Mouse (Mus musculus) limb, embryonic 11.5 days (tissue): ENCODE data around the gene Il10rb. TPM values are rescaled to one million over a fixed set of nuclear protein-coding genes. Genes with fewer than 3 reads are reported as not detected.

Experiments used
- ATAC-seq: fragments of 200-750 bp; cut with Nextera tagmentation; 2 replicates; pipeline ENCODE4 v1.8.0; 2017; ENCODE audit warnings: low read depth; ENCODE audit not compliant: insufficient number of reproducible peaks, low FRiP score, low TSS enrichment
- DNase-seq: peaks from one replicate; pipeline ENCODE4 v3.0.0-alpha.2; 2015; ENCODE audit warnings: low spot score
- H3K27ac ChIP-seq: fragments of 300-500 bp; sonication (generic); replicated peaks from 2 replicates; pipeline ENCODE4 v1.5.1; 2014; ENCODE audit warnings: low read depth, mild to moderate bottlenecking, low read length
- H3K27me3 ChIP-seq: fragments of 300-500 bp; sonication (generic); 2 replicates; pipeline ENCODE4 v1.6.1; 2014; ENCODE audit warnings: mild to moderate bottlenecking, low read length, mixed read lengths; ENCODE audit not compliant: control insufficient read depth, insufficient read depth
- H3K36me3 ChIP-seq: fragments of 300-500 bp; sonication (generic); 2 replicates; pipeline ENCODE4 v1.6.1; 2014; ENCODE audit warnings: mild to moderate bottlenecking, low read length, moderate library complexity, mixed read lengths; ENCODE audit not compliant: control insufficient read depth, insufficient read depth
- H3K4me1 ChIP-seq: fragments of 300-500 bp; sonication (generic); 2 replicates; pipeline ENCODE4 v1.6.1; 2014; ENCODE audit warnings: low read length, mixed read lengths; ENCODE audit not compliant: control insufficient read depth, insufficient read depth
- H3K4me2 ChIP-seq: fragments of 300-500 bp; sonication (generic); 2 replicates; pipeline ENCODE4 v1.6.1; 2014; ENCODE audit warnings: low read depth, mild to moderate bottlenecking, moderate library complexity; ENCODE audit not compliant: severe bottlenecking
- H3K4me3 ChIP-seq: fragments of 300-500 bp; sonication (generic); 2 replicates; pipeline ENCODE4 v1.5.1; 2014; ENCODE audit warnings: low read depth, low read length
- H3K9ac ChIP-seq: fragments of 300-500 bp; sonication (generic); 2 replicates; pipeline ENCODE4 v1.6.1; 2014; ENCODE audit warnings: mild to moderate bottlenecking, low read length
- H3K9me3 ChIP-seq: fragments of 300-500 bp; sonication (generic); 2 replicates; pipeline ENCODE4 v1.6.1; 2016; ENCODE audit warnings: low read length; ENCODE audit not compliant: control insufficient read depth
- WGBS: fragments of 180-500 bp; shearing (Covaris S2); extraction: QIAGEN DNeasy Blood & Tissue Kit; methylation state at CpG from one replicate; pipeline ENCODE4 v1.1.7; 2014; 5-methylcytosine and 5-hydroxymethylcytosine counted together
- polyA plus RNA-seq: library from polyadenylated mRNA; unstranded; fragments of >200 nt; fragmentation: Nextera tagmentation; extraction: Ambion mirVana; gene quantifications from 2 replicates; pipeline ENCODE4 v1.2.1, GENCODE M21; 2014

The Il10rb gene
- polyA plus RNA-seq, 1 experiment from 2014 or later = 8.3 TPM

DNA sequence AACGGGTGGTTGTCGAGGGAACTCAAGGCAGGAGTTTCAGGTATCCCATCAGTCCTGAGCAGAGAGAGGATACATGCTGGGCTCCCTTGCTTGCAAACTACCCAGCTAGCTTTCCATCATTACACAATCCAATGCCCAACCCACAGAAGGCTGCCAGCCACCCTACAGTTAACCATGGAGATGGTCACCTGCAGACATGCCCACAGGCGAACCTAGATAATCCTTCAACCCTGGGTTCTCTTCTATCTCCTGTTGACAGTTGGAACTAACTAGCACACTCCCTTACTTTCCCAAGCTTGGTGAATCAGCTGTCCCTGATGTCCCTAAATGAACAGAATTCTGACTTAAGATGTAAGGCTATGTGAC lies 18.9 kb upstream of the Il10rb start:
- Histone ChIP-seq H3K4me2 (no peak overlapping the region), H3K4me3 (no peak overlapping the region), H3K9ac (no peak overlapping the region), H3K27ac (no peak overlapping the region), H3K9me3 (no peaks in the 10 kb centered on the region), H3K4me1 (no peaks in the 10 kb centered on the region), H3K36me3 (peaks cover 16% of the 10 kb centered on the region; the same call in 1 of the 2 replicates), H3K27me3 (no peaks in the 10 kb centered on the region)
- no peak for ATAC-seq
- 94% methylated on average over 3 of the region's 3 CpGs for WGBS
- no peak for DNase-seq

DNA sequence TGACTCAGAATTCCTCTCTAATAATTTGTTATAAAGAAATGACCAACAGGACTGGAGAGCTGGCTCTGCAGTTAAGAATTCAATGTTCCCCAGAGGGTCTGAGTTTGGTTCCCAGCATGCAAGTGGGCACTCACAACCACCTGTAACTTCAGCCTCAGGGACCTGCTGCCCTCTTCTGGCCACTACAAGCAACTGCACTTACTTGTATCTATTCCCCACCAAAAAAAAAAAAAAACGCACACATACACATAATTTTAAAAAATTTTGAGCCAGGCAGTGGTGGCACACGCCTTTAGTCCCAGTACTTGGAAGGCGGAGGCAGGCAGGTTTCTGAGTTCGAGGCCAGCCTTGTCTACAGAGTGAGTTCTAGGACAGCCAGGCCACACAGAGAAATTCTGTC lies 15.9 kb upstream of the Il10rb start:
- H3K4me2 ChIP-seq = no peak overlapping the region
- H3K9ac ChIP-seq = no peak overlapping the region
- no peaks in the 10 kb centered on the region for H3K4me1 ChIP-seq
- H3K9me3 ChIP-seq = no peaks in the 10 kb centered on the region
- ATAC-seq (no peak), DNase-seq (no peak)
- no peak overlapping the region for H3K4me3 ChIP-seq
- H3K27me3 ChIP-seq = no peaks in the 10 kb centered on the region
- H3K27ac ChIP-seq = no peak overlapping the region
- WGBS = 89% methylated on average over 4 of the region's 4 CpGs
- peaks cover 21% of the 10 kb centered on the region; the same call in 1 of the 2 replicates for H3K36me3 ChIP-seq

DNA sequence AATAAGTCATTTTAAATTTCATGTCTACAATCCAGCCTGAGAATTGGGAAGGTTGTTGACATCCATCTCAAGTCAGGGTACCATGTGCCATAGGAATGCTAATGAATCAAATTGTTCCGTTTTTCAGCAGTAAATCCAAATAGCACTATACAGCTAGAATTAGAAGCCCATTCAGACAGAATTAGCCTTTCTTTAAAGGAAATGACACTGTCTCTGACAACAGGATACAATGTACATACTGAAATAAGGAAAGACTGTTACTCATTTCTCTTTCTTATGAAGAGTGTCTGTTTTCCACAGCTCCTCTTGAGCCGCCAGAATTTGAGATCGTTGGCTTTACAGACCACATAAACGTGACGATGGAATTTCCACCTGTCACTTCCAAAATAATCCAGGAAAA lies 14.5 kb upstream of the Il10rb start, which contains the start of gene Gm21970:
Gene Gm21970 (plus strand): TSS at position 301 of the 400 bp plus-strand sequence.
- Histone ChIP-seq H3K4me2 (no peak within 1 kb of the TSS), H3K27me3 (no peaks in the 10 kb centered on the region), H3K27ac (no peak within 1 kb of the TSS), H3K4me1 (no peaks in the 10 kb centered on the region), H3K36me3 (peaks cover 24% of the 10 kb centered on the region; the same call in 1 of the 2 replicates), H3K9me3 (no peaks in the 10 kb centered on the region), H3K9ac (no peak within 1 kb of the TSS), H3K4me3 (no peak within 1 kb of the TSS)
- WGBS = 85% methylated on average over 5 of the region's 5 CpGs
- ATAC-seq = no peak
- DNase-seq = no peak

DNA sequence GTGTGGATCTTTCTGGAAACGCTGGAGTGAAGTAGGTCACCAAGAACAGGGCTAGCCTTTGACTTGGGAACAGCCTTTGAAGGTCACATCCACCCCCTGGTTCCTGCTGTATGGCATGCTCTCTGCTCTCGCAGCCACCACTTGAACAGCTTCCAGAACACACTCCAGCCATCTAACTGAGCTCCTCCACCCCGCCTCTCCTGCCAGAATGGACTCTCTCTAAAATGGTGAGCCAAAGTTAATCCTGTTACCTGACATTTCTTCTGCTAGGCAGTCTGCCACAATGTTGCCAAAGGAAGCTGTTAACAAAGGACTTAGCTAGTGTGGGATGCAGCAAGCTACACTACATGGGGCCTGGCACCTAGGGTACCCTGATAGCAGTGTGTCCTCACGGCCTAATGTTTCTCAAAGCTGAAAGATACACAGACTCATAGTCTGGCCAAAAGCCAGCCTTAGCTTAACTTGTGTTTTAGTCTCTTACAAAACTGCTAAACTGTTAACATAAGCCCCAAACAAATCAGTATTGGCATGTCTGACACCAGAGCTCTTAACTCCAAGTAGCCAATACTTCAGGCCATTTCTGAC lies 11.0 kb upstream of the Il10rb start:
- H3K27ac ChIP-seq = no peak overlapping the region
- no peak overlapping the region for H3K4me2 ChIP-seq
- 84% methylated on average over 4 of the region's 4 CpGs for WGBS
- H3K4me1 ChIP-seq = no peaks in the 10 kb centered on the region
- H3K4me3 ChIP-seq = no peak overlapping the region
- peaks cover 16% of the 10 kb centered on the region; the same call in 1 of the 2 replicates for H3K36me3 ChIP-seq
- H3K27me3 ChIP-seq = no peaks in the 10 kb centered on the region
- DNase-seq (no peak), ATAC-seq (no peak)
- H3K9me3 ChIP-seq = no peaks in the 10 kb centered on the region
- no peak overlapping the region for H3K9ac ChIP-seq

DNA sequence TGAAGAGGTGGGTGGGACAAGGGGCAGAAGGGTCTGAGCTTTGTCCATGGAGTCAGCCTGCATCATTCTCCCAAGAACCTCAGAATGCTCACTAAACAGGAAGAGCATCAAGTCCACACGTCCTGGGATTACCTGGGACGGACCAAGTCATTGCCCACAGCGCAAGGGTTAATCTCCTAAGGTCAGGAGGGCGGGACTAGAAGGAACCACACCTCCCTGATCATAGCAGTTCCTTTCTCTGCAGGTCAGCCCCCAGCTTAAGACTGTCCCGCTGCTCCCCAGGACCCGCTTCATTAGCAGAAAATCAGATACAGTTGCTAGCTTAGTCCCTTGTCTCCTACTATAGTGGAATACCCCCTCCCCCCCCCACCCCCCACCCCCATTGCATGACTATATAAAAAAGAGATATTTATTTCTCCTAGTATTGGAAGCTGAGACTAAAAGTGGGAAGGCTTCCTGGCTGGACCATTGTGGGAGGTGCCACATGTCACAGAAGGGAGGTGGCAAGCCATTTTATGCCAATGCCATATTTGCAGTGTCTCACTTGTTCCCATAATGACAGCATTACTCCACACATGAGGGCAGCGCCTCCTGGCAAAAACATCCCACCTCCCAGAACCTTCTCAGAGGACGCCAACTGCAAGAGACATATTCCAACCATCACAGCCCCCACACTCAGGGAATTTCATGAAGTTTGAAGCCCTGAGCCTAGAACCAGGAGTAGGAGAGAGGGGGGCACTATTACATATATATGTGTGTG lies 10.2 kb upstream of the Il10rb start:
- Histone ChIP-seq H3K36me3 (peaks cover 16% of the 10 kb centered on the region; the same call in 1 of the 2 replicates), H3K9ac (no peak overlapping the region), H3K27me3 (no peaks in the 10 kb centered on the region), H3K27ac (no peak overlapping the region), H3K4me1 (no peaks in the 10 kb centered on the region), H3K9me3 (no peaks in the 10 kb centered on the region), H3K4me2 (no peak overlapping the region), H3K4me3 (no peak overlapping the region)
- 57% methylated on average over 8 of the region's 8 CpGs for WGBS
- ATAC-seq (no peak), DNase-seq (no peak)

DNA sequence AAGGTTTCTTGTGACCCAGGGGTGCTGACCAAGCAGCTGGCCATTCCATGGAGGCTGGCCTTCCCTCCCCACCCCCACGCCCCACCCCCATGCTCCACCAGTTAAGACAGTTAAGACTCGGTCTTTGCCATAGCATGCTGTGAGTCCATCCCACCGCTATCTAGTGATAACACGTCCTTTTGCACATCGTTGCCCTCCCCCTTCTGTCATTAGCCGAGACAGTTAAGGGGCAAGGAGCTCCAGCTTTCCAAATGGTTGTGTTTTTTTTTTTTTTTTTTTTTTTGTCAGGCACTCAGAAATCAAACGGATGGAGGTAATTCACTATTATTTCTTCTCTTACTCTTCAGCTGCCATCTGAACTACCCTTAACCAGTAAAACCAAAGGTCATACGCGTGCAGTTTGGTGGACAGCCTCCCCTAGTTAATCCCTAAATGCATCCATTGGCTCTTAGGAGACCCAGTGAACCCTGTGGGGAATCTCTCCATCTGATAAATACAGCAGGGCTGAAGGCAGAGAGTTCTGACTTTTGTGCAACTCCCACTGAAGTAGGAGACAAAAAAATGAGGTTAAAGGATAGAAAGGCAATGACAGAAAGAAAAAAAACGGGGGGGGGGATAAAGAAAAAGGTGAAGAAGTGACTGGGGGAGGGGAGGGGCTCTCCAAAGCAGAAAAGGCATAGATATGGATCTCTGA lies 9.0 kb upstream of the Il10rb start:
- WGBS = 76% methylated on average over 10 of the region's 10 CpGs
- no peaks in the 10 kb centered on the region for H3K27me3 ChIP-seq
- ATAC-seq = no peak

DNA sequence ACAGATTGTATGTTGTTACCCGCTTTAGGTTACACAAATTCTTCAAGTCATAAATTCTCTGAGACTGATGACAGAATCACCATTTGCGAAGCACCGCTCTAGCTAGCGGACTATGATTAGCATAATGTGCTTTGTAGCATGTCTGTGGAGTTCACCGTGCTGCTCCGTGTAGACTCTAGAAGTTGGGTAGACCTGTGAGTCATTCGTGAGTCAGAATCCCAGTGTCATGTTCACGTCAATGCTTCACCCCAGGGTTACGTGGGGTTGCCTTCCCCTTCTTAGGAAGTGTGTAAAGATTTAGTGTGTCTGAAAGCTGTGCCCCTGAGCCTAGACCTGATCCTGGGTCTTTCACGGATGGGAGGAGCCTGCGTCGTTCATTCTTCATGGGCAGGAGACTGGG lies 7.9 kb upstream of the Il10rb start:
- Histone ChIP-seq H3K36me3 (peaks cover 6% of the 10 kb centered on the region; the same call in 1 of the 2 replicates), H3K4me1 (no peaks in the 10 kb centered on the region), H3K9ac (no peak overlapping the region), H3K9me3 (no peaks in the 10 kb centered on the region), H3K4me3 (no peak overlapping the region), H3K27me3 (no peaks in the 10 kb centered on the region), H3K27ac (no peak overlapping the region), H3K4me2 (no peak overlapping the region)
- ATAC-seq (no peak), DNase-seq (no peak)
- WGBS = 91% methylated on average over 12 of the region's 12 CpGs

More for the DNA sequence above, 9.0 kb upstream of the Il10rb start:
- no peak overlapping the region for H3K4me3 ChIP-seq
- peaks cover 12% of the 10 kb centered on the region; the same call in 1 of the 2 replicates for H3K36me3 ChIP-seq
- no peaks in the 10 kb centered on the region for H3K4me1 ChIP-seq
- no peaks in the 10 kb centered on the region for H3K9me3 ChIP-seq
- no peak overlapping the region for H3K9ac ChIP-seq
- H3K27ac ChIP-seq = no peak overlapping the region
- DNase-seq = no peak
- H3K4me2 ChIP-seq = no peak overlapping the region

DNA sequence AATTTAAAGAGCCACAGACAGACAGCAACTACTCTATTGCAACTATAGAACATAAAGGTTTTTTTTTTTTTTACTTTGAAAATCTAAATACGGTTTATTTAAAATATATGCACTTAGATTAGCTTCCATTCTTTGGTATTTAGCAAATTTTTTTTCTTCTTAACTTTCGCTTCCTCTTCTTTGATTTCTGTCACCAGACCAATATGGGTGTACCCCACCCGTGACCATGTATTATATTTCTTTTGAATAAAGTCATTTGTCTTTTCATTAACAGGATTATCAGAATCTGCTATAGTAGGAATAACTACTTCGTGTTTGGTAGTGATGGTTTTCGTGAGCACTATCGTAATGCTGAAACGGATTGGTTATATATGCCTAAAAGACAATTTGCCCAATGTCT lies 7.0 kb upstream of the Il10rb start:
- ATAC-seq = no peak
- no peaks in the 10 kb centered on the region for H3K9me3 ChIP-seq
- no peak overlapping the region for H3K4me3 ChIP-seq
- peaks cover 4% of the 10 kb centered on the region; the same call in 1 of the 2 replicates for H3K36me3 ChIP-seq
- no peak overlapping the region for H3K9ac ChIP-seq
- 94% methylated on average over 7 of the region's 7 CpGs for WGBS
- no peak overlapping the region for H3K27ac ChIP-seq
- H3K27me3 ChIP-seq = no peaks in the 10 kb centered on the region
- DNase-seq = no peak
- H3K4me1 ChIP-seq = no peaks in the 10 kb centered on the region
- H3K4me2 ChIP-seq = no peak overlapping the region
